Mouse (Mus musculus) kidney, postnatal 0 days (tissue): Measurements from ENCODE around the gene Arl8a. TPM values are rescaled to one million over a fixed set of nuclear protein-coding genes. Genes with fewer than 3 reads are reported as not detected.

Experiments
- ATAC-seq: fragments of 200-750 bp; cut with Nextera tagmentation; replicated peaks from 2 replicates; pipeline ENCODE4 v1.8.0; 2017; ENCODE audit warnings: low read depth, moderate number of reproducible peaks, moderate TSS enrichment, moderate library complexity; ENCODE audit not compliant: low FRiP score
- DNase-seq: peaks from one replicate; pipeline ENCODE4 v3.0.0-alpha.2; 2016; ENCODE audit warnings: low spot score
- H3K27ac ChIP-seq: fragments of 300-500 bp; sonication (generic); 2 replicates; pipeline ENCODE4 v1.5.1; 2014; ENCODE audit warnings: mild to moderate bottlenecking
- H3K27me3 ChIP-seq: fragments of 300-500 bp; sonication (generic); 2 replicates; pipeline ENCODE4 v1.6.1; 2014; ENCODE audit warnings: low read length, mixed read lengths; ENCODE audit not compliant: insufficient read depth
- H3K36me3 ChIP-seq: fragments of 300-500 bp; sonication (generic); 2 replicates; pipeline ENCODE4 v1.6.1; 2014; ENCODE audit warnings: low read length, mixed read lengths; ENCODE audit not compliant: insufficient read depth
- H3K4me1 ChIP-seq: fragments of 300-500 bp; sonication (generic); replicated peaks from 2 replicates; pipeline ENCODE4 v1.6.1; 2014; ENCODE audit warnings: antibody characterized with exemption, low read length, mixed read lengths; ENCODE audit not compliant: insufficient read depth
- H3K4me2 ChIP-seq: fragments of 300-500 bp; sonication (generic); 2 replicates; pipeline ENCODE4 v1.6.1; 2014; ENCODE audit warnings: mild to moderate bottlenecking, low read length, moderate library complexity, mixed read lengths
- H3K4me3 ChIP-seq: fragments of 300-500 bp; sonication (generic); replicated peaks from 2 replicates; pipeline ENCODE4 v1.5.1; 2014; ENCODE audit warnings: low read depth, low read length
- H3K9ac ChIP-seq: fragments of 300-500 bp; sonication (generic); 2 replicates; pipeline ENCODE4 v1.6.1; 2014; ENCODE audit warnings: low read depth, low read length
- H3K9me3 ChIP-seq: fragments of 300-500 bp; sonication (generic); replicated peaks from 2 replicates; pipeline ENCODE4 v1.6.1; 2016; ENCODE audit warnings: low read length, inconsistent platforms, mixed read lengths
- CTCF ChIP-seq: IDR thresholded peaks from 2 replicates; pipeline ENCODE4 v1.5.1; 2016; ENCODE audit warnings: antibody characterized with exemption, low read depth, mild to moderate bottlenecking, moderate library complexity
- WGBS: fragments of 180-500 bp; shearing (Covaris S2); extraction: QIAGEN DNeasy Blood & Tissue Kit; methylation state at CpG from one replicate; pipeline ENCODE4 v1.1.7; 2014; 5-methylcytosine and 5-hydroxymethylcytosine counted together
- polyA plus RNA-seq: library from polyadenylated mRNA; unstranded; fragments of >200 nt; fragmentation: Nextera tagmentation; extraction: Ambion mirVana; gene quantifications from 2 replicates; pipeline ENCODE4 v1.2.1, GENCODE M21; 2015

The Arl8a gene
- polyA plus RNA-seq, 1 experiment from 2014 or later, result 49.3 TPM

GRCm38 (mm10) chr1:135180830-135181229, 34.2 kb downstream of the Arl8a start:
- H3K27ac ChIP-seq, result no peak overlapping the region
- no peak; the same call in 1 of the 2 replicates for ATAC-seq

GRCm38 (mm10) chr1:135181275-135181674, 34.7 kb downstream of the Arl8a start:
- Histone ChIP-seq H3K9me3 (no peaks in the 10 kb centered on the region), H3K4me3 (no peak overlapping the region), H3K27ac (no peak overlapping the region), H3K27me3 (no peaks in the 10 kb centered on the region), H3K36me3 (no peaks in the 10 kb centered on the region), H3K4me2 (no peak overlapping the region), H3K4me1 (0 out of 2 replicates have a peak, but pooled peaks cover 16% of the 10 kb centered on the region), H3K9ac (no peak overlapping the region)
- ATAC-seq (no peak), DNase-seq (no peak)
- no peak for TF ChIP-seq CTCF
- 54% methylated on average over 4 of the region's 4 CpGs for WGBS

More at GRCm38 (mm10) chr1:135180830-135181229, 34.2 kb downstream of the Arl8a start:
- Histone ChIP-seq H3K27me3 (no peaks in the 10 kb centered on the region), H3K9ac (no peak overlapping the region), H3K4me2 (no peak overlapping the region), H3K36me3 (no peaks in the 10 kb centered on the region), H3K4me1 (0 out of 2 replicates have a peak, but pooled peaks cover 16% of the 10 kb centered on the region), H3K4me3 (no peak overlapping the region), H3K9me3 (no peaks in the 10 kb centered on the region)
- no peak for DNase-seq
- TF ChIP-seq CTCF, result no peak
- WGBS, result 64% methylated on average over 10 of the region's 10 CpGs

- no peak overlapping the region for H3K9ac ChIP-seq
- WGBS, result 74% methylated on average over 8 of the region's 8 CpGs
- ATAC-seq (no peak), DNase-seq (no peak)
- H3K27me3 ChIP-seq, result no peaks in the 10 kb centered on the region
- H3K9me3 ChIP-seq, result no peaks in the 10 kb centered on the region
- no peak overlapping the region for H3K4me2 ChIP-seq
- no peak overlapping the region for H3K27ac ChIP-seq
- H3K4me3 ChIP-seq, result no peak overlapping the region
- H3K36me3 ChIP-seq, result no peaks in the 10 kb centered on the region
- TF ChIP-seq CTCF, result no peak
- H3K4me1 ChIP-seq, result 0 out of 2 replicates have a peak, but pooled peaks cover 16% of the 10 kb centered on the region
Measured at GRCm38 (mm10) chr1:135181880-135182623, 35.4 kb downstream of the Arl8a start.

GRCm38 (mm10) chr1:135182975-135183374, 36.4 kb downstream of the Arl8a start:
- DNase-seq (no peak), ATAC-seq (no peak)
- Histone ChIP-seq H3K4me2 (no peak overlapping the region), H3K9me3 (no peaks in the 10 kb centered on the region), H3K4me1 (0 out of 2 replicates have a peak, but pooled peaks cover 16% of the 10 kb centered on the region), H3K27me3 (no peaks in the 10 kb centered on the region), H3K27ac (no peak overlapping the region), H3K36me3 (no peaks in the 10 kb centered on the region), H3K4me3 (no peak overlapping the region), H3K9ac (no peak overlapping the region)
- no peak for TF ChIP-seq CTCF
- WGBS, result 55% methylated on average over 3 of the region's 3 CpGs

GRCm38 (mm10) chr1:135183448-135183847, 36.8 kb downstream of the Arl8a start:
- Histone ChIP-seq H3K27me3 (no peaks in the 10 kb centered on the region), H3K9ac (no peak overlapping the region), H3K4me3 (no peak overlapping the region), H3K9me3 (no peaks in the 10 kb centered on the region), H3K4me2 (no peak overlapping the region), H3K27ac (no peak overlapping the region), H3K36me3 (no peaks in the 10 kb centered on the region), H3K4me1 (0 out of 2 replicates have a peak, but pooled peaks cover 16% of the 10 kb centered on the region)
- TF ChIP-seq CTCF, result no peak
- 72% methylated on average over 4 of the region's 4 CpGs for WGBS
- DNase-seq (no peak), ATAC-seq (no peak; the same call in 1 of the 2 replicates)

- Histone ChIP-seq H3K4me3 (no peak overlapping the region), H3K4me1 (0 out of 2 replicates have a peak, but pooled peaks cover 16% of the 10 kb centered on the region), H3K27me3 (no peaks in the 10 kb centered on the region), H3K9ac (no peak overlapping the region), H3K36me3 (no peaks in the 10 kb centered on the region), H3K4me2 (no peak overlapping the region), H3K27ac (no peak overlapping the region), H3K9me3 (no peaks in the 10 kb centered on the region)
- no peak for DNase-seq
- no peak for ATAC-seq
- no peak for TF ChIP-seq CTCF
- 56% methylated on average over 11 of the region's 11 CpGs for WGBS
Measured at GRCm38 (mm10) chr1:135183941-135184570, 37.4 kb downstream of the Arl8a start.
